Mouse (Mus musculus) midbrain, embryonic 15.5 days (tissue): ENCODE measurements around the gene Tespa1. TPM values are rescaled to one million over a fixed set of nuclear protein-coding genes. Genes with fewer than 3 reads are reported as not detected.
"Not testable (repeated sequence)": the region's sequence is repeated elsewhere in the genome, so short reads cannot be mapped to it uniquely, and the experiment has no call there.

Experiments used
- ATAC-seq: fragments of 200-750 bp; cut with Nextera tagmentation; replicated peaks from 2 replicates; pipeline ENCODE4 v1.8.0; 2017; ENCODE audit warnings: moderate TSS enrichment
- H3K27ac ChIP-seq: fragments of 300-500 bp; sonication (generic); 2 replicates; pipeline ENCODE4 v1.5.1; 2015; ENCODE audit warnings: mild to moderate bottlenecking, inconsistent platforms
- H3K27me3 ChIP-seq: fragments of 300-500 bp; sonication (generic); replicated peaks from 2 replicates; pipeline ENCODE4 v1.6.1; 2015; ENCODE audit warnings: inconsistent platforms
- H3K36me3 ChIP-seq: fragments of 300-500 bp; sonication (generic); replicated peaks from 2 replicates; pipeline ENCODE4 v1.6.1; 2015; ENCODE audit warnings: inconsistent platforms
- H3K4me1 ChIP-seq: fragments of 300-500 bp; sonication (generic); 2 replicates; pipeline ENCODE4 v1.6.1; 2015; ENCODE audit warnings: inconsistent platforms
- H3K4me2 ChIP-seq: fragments of 300-500 bp; sonication (generic); 2 replicates; pipeline ENCODE4 v1.6.1; 2015; ENCODE audit warnings: inconsistent platforms, mild to moderate bottlenecking, moderate library complexity
- H3K4me3 ChIP-seq: fragments of 300-500 bp; sonication (generic); 2 replicates; pipeline ENCODE4 v1.5.1; 2015; ENCODE audit warnings: mild to moderate bottlenecking, inconsistent platforms
- H3K9ac ChIP-seq: fragments of 300-500 bp; sonication (generic); 2 replicates; pipeline ENCODE4 v1.6.1; 2015; ENCODE audit warnings: mild to moderate bottlenecking, inconsistent platforms
- H3K9me3 ChIP-seq: fragments of 300-500 bp; sonication (generic); 2 replicates; pipeline ENCODE4 v1.6.1; 2016; ENCODE audit warnings: inconsistent platforms
- WGBS: fragments of 180-500 bp; shearing (Covaris S2); methylation state at CpG from one replicate; pipeline ENCODE4 v1.1.7; 2015; ENCODE audit warnings: mixed read lengths; 5-methylcytosine and 5-hydroxymethylcytosine counted together
- polyA plus RNA-seq: library from polyadenylated mRNA; unstranded; fragments of >200 nt; fragmentation: Nextera tagmentation; extraction: Ambion mirVana; gene quantifications from 2 replicates; pipeline ENCODE4 v1.2.1, GENCODE M21; 2015

Gene Tespa1
- polyA plus RNA-seq, 1 experiment from 2014 or later, result 0.18 TPM

GRCm38 (mm10) chr10:130314110-130314829, 8.4 kb upstream of the Tespa1 start:
- Histone ChIP-seq H3K9me3 (no peaks in the 10 kb centered on the region), H3K4me1 (no peaks in the 10 kb centered on the region), H3K27me3 (no peaks in the 10 kb centered on the region), H3K4me2 (no peak overlapping the region), H3K9ac (no peak overlapping the region), H3K36me3 (no peaks in the 10 kb centered on the region), H3K4me3 (no peak overlapping the region), H3K27ac (no peak overlapping the region)
- WGBS, result 81% methylated on average over 2 of the region's 2 CpGs
- ATAC-seq, result 0 out of 2 replicates have a peak, but pooled peaks have one; percentile 37

DNA sequence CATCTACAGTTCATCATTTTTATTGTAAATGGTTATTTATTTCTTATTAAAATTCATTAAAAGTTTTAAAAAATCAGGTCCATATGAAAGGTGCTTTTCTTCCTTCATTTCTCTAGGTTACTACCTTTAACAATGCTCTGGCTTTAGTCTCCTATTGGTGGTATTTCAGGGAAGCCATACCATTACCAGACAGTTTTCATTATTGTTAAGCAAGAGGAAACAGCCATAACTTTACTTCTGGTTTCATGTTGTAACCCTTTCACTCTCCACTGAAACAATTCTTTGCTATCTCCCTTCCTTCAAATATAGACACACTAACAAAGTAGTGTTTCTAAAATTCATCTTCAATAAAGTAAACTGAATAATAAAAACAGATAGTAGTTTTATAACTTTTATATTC, 6.8 kb upstream of the Tespa1 start:
- no peak overlapping the region for H3K9ac ChIP-seq
- no peak overlapping the region for H3K4me3 ChIP-seq
- no peaks in the 10 kb centered on the region for H3K4me1 ChIP-seq
- H3K9me3 ChIP-seq, result no peaks in the 10 kb centered on the region
- no peaks in the 10 kb centered on the region for H3K36me3 ChIP-seq
- no peak overlapping the region for H3K4me2 ChIP-seq
- no peaks in the 10 kb centered on the region for H3K27me3 ChIP-seq
- no peak for ATAC-seq
- no peak overlapping the region for H3K27ac ChIP-seq

DNA sequence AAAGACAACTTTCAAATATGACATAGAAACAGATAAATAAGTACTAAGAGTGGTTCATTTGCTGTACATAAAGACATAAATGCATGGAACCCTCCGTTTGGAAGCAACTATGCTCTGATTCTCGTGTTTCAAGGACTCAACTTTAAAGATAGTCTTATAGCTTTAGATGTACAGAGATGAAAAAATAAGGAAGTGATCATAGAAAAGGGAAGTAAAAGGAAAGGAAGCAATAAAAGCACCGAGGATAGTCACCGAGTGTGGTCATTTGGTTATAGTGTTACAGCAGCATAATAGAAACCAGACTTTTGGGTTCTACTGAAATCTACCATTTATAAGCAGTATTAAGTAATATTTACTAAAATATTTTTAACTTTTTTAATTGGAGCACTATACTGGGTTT, 4.0 kb upstream of the Tespa1 start:
- H3K4me3 ChIP-seq, result no peak overlapping the region
- H3K4me2 ChIP-seq, result no peak overlapping the region
- H3K27me3 ChIP-seq, result no peaks in the 10 kb centered on the region
- H3K9me3 ChIP-seq, result no peaks in the 10 kb centered on the region
- H3K9ac ChIP-seq, result no peak overlapping the region
- ATAC-seq, result no peak
- WGBS, result 84% methylated on average over 4 of the region's 4 CpGs
- H3K27ac ChIP-seq, result no peak overlapping the region
- no peaks in the 10 kb centered on the region for H3K36me3 ChIP-seq
- no peaks in the 10 kb centered on the region for H3K4me1 ChIP-seq

- Histone ChIP-seq H3K4me3 (no peak overlapping the region), H3K27me3 (no peaks in the 10 kb centered on the region), H3K4me2 (no peak overlapping the region), H3K9me3 (no peaks in the 10 kb centered on the region), H3K4me1 (no peaks in the 10 kb centered on the region), H3K36me3 (no peaks in the 10 kb centered on the region), H3K9ac (no peak overlapping the region), H3K27ac (no peak overlapping the region)
- no peak for ATAC-seq
- 90% methylated on average over 2 of the region's 2 CpGs for WGBS
Measured at GRCm38 (mm10) chr10:130320715-130321114, 2.0 kb upstream of the Tespa1 start.

DNA sequence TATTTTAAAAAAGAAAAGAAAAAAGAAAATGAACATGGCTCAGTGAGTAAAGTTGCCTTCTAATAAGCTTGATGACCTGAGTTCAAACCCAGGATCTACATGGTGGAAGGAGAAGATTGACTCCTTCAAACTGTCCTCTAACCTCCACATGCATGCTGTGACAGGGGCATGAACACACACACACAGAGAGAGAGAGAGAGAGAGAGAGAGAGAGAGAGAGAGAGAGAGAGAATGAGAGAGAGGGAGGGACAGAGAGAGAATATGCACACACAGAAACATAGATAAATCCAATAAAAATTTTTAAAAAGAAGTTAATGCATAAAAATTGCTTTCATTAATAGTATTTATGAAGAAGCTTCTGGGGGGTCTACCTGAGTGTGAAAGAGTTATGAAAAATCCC, 608 bp upstream of the Tespa1 start:
- no peaks in the 10 kb centered on the region for H3K4me1 ChIP-seq
- no peak overlapping the region for H3K9ac ChIP-seq
- no peak for ATAC-seq
- no peaks in the 10 kb centered on the region for H3K36me3 ChIP-seq
- H3K27ac ChIP-seq, result no peak overlapping the region
- no peak overlapping the region for H3K4me3 ChIP-seq
- no peaks in the 10 kb centered on the region for H3K27me3 ChIP-seq
- no peaks in the 10 kb centered on the region for H3K9me3 ChIP-seq
- no peak overlapping the region for H3K4me2 ChIP-seq

GRCm38 (mm10) chr10:130324243-130324642, 1.6 kb downstream of the Tespa1 start:
- WGBS, result 90% methylated on average over 4 of the region's 4 CpGs
- Histone ChIP-seq H3K27me3 (no peaks in the 10 kb centered on the region), H3K27ac (no peak overlapping the region), H3K9ac (no peak overlapping the region), H3K4me1 (no peaks in the 10 kb centered on the region), H3K36me3 (no peaks in the 10 kb centered on the region), H3K4me2 (no peak overlapping the region), H3K9me3 (no peaks in the 10 kb centered on the region), H3K4me3 (no peak overlapping the region)
- ATAC-seq, result no peak

DNA sequence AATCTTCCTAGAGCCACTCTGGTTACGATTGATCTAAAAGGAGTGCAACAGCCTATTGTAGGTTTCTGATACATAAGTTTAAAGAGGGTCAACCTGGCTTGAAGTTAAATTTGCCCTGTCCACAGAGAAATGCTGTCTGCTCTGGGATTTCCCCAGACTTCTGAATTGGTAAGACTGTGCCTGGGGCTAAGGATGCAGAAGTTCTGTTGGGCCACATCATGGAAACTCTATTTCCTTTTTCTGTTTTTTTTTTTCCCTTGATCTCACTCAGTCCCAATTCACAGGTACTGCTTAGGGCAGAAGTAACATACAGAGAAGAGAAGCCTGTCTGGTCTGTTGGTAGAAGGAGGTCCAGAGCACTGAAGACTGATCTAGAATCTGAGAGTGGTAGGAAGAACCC, 8.0 kb downstream of the Tespa1 start:
- Histone ChIP-seq H3K27me3 (no peaks in the 10 kb centered on the region), H3K36me3 (no peaks in the 10 kb centered on the region), H3K27ac (no peak overlapping the region), H3K4me3 (no peak overlapping the region), H3K9me3 (no peaks in the 10 kb centered on the region), H3K4me2 (no peak overlapping the region), H3K9ac (no peak overlapping the region), H3K4me1 (no peaks in the 10 kb centered on the region)
- no peak for ATAC-seq
- WGBS, result 92% methylated on average over 1 of the region's 1 CpGs

DNA sequence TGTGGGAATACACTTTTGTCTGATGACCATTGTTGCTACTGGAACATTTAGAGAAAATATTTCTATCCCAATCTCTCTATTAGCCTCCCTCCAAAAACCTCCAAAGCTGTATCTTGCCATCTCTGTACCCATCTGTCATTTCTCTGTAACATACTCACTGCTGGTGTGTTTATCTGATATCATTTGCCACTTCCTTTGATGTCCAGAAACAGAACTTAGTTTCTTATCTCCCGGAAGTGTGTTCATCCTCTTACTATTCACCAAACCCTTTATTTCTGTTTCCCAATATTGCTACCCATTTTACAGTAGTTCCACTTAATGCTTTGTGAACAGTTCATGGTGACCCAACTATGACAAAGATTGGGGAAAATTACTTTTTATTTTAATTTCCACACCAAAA, 13.7 kb downstream of the Tespa1 start:
- Histone ChIP-seq H3K9me3 (no peaks in the 10 kb centered on the region), H3K4me3 (no peak overlapping the region), H3K4me1 (no peaks in the 10 kb centered on the region), H3K36me3 (no peaks in the 10 kb centered on the region), H3K4me2 (no peak overlapping the region), H3K9ac (no peak overlapping the region), H3K27me3 (no peaks in the 10 kb centered on the region), H3K27ac (no peak overlapping the region)
- WGBS, result 86% methylated on average over 1 of the region's 1 CpGs
- ATAC-seq, result no peak

DNA sequence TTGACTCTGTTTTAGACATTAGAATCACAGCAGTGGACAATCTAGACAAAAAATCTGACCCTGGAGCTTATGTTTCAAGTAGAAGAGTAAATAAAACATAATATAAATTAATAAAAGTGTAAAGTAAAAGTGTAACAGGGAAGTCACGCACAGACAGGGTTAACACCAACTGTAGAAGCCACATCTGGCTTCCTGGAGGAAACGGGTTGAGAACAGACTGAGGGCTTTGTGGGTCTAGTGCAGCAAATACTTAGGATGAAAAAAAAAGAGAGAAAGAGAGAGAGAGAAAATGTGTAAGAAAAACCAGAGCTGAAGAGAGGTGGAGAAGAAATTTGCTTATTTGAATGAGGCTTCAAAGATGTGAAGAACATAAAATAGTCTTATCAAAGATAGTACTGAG, 14.9 kb downstream of the Tespa1 start:
- 84% methylated on average over 2 of the region's 2 CpGs for WGBS
- Histone ChIP-seq H3K27ac (no peak overlapping the region), H3K4me1 (no peaks in the 10 kb centered on the region), H3K4me2 (no peak overlapping the region), H3K9me3 (no peaks in the 10 kb centered on the region), H3K9ac (no peak overlapping the region), H3K4me3 (no peak overlapping the region), H3K27me3 (no peaks in the 10 kb centered on the region), H3K36me3 (no peaks in the 10 kb centered on the region)
- no peak for ATAC-seq

GRCm38 (mm10) chr10:130340050-130340449, 17.4 kb downstream of the Tespa1 start:
- H3K27me3 ChIP-seq, H3K9ac ChIP-seq, H3K27ac ChIP-seq, H3K9me3 ChIP-seq, H3K36me3 ChIP-seq, H3K4me1 ChIP-seq, H3K4me3 ChIP-seq, ATAC-seq, H3K4me2 ChIP-seq: not testable (repeated sequence)
- WGBS, result 82% methylated on average over 4 of the region's 4 CpGs

DNA sequence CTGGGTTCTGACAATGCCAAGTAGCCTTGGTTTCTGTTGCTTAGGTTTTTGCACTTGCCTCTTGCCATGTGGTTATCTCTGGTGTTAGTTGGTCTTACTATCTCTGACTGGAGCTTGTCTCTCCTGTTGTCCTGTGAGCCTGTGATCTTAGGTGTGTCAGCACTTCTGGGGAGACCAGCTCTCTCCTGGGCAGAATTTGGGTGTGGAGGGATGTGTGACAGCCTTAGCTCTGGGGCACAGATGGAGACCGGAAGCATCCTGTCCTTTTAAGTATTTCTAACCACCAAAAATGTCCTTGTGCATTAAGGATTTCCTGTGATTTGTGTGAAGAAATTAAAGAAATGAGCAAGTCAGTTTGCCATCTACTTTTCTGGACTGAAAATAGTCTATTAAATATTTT, 21.4 kb downstream of the Tespa1 start:
- Histone ChIP-seq H3K27ac (no peak overlapping the region), H3K4me3 (no peak overlapping the region), H3K36me3 (no peaks in the 10 kb centered on the region), H3K27me3 (no peaks in the 10 kb centered on the region), H3K9ac (no peak overlapping the region), H3K9me3 (no peaks in the 10 kb centered on the region), H3K4me1 (no peaks in the 10 kb centered on the region), H3K4me2 (no peak overlapping the region)
- 90% methylated on average over 1 of the region's 1 CpGs for WGBS
- ATAC-seq, result no peak

DNA sequence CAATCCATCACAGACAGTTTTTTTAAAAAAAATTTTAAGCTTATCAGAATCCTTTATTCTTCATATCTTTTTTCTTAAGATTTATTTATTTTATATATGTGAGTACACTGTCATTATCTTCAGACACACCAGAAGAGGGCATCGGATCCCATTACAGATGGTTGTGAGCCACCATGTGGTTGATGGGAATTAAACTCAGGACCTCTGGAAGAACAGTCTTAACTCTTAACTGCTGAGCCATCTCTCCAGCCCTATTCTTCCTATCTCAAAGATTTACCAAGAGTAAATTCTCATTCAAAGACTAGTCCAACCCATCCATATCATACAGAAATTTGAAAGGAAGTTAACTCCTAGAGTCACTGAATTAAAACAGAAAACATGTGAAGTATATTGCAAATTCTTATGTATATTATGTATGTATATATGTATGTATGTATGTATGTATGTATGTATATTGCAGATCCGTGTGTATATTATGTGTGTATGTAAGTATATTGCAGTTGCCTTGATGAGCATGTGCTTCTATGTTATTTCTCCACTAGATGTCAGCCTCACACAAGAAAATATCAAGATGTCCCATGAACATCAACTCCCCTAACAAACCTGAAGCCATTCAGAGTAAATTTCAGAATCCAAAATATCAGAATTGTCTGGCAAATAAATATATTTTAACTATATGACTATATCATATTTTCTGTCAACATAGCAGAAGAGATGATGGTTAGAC, 40.9 kb downstream of the Tespa1 start:
- no peak overlapping the region for H3K4me2 ChIP-seq
- H3K27me3 ChIP-seq, result no peaks in the 10 kb centered on the region
- no peak overlapping the region for H3K4me3 ChIP-seq
- H3K27ac ChIP-seq, result no peak overlapping the region
- H3K36me3 ChIP-seq, result no peaks in the 10 kb centered on the region
- H3K9ac ChIP-seq, result no peak overlapping the region
- no peaks in the 10 kb centered on the region for H3K4me1 ChIP-seq
- H3K9me3 ChIP-seq, result no peaks in the 10 kb centered on the region
- ATAC-seq, result peak; percentile 89
- whole genome bisulfite sequencing, result 66% methylated on average over 2 of the region's 2 CpGs

DNA sequence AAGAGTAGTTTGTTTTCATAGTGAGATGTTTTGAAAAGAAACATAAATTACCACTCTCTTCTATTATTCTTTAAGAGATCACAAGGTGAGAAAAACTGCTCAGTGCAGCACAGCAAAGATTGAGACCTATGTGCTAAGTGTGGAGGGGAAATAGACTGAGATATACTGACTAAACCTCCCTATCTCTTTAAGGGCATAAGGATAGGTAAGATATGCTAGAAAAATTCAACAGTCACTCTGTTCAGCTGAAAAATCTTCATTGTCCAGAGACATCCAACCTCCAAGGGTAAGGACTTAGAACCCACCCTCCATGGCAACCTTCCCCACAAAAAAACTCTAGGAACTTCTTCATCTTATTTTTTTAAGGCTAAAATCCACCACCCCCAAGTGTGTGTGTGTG, 42.1 kb downstream of the Tespa1 start:
- Histone ChIP-seq H3K27ac (no peak overlapping the region), H3K9ac (no peak overlapping the region), H3K4me1 (no peaks in the 10 kb centered on the region), H3K27me3 (no peaks in the 10 kb centered on the region), H3K4me3 (no peak overlapping the region), H3K9me3 (no peaks in the 10 kb centered on the region), H3K36me3 (no peaks in the 10 kb centered on the region), H3K4me2 (no peak overlapping the region)
- ATAC-seq, result no peak
